Mouse (Mus musculus): ENCODE measurements around the gene Asic1. TPM values are rescaled to one million over a fixed set of nuclear protein-coding genes. Genes with fewer than 3 reads are reported as not detected.

The Asic1 gene
- total RNA-seq, 2 experiments from 2014 or later, result 29.6 to 36.9 TPM

- peak; percentile 58 to 69 for DNase-seq (ENCODE audit: low spot score in 2 of 2)
Measured at GRCm38 (mm10) chr15:99663964-99664599, 6.1 kb upstream of the Asic1 start.

DNA sequence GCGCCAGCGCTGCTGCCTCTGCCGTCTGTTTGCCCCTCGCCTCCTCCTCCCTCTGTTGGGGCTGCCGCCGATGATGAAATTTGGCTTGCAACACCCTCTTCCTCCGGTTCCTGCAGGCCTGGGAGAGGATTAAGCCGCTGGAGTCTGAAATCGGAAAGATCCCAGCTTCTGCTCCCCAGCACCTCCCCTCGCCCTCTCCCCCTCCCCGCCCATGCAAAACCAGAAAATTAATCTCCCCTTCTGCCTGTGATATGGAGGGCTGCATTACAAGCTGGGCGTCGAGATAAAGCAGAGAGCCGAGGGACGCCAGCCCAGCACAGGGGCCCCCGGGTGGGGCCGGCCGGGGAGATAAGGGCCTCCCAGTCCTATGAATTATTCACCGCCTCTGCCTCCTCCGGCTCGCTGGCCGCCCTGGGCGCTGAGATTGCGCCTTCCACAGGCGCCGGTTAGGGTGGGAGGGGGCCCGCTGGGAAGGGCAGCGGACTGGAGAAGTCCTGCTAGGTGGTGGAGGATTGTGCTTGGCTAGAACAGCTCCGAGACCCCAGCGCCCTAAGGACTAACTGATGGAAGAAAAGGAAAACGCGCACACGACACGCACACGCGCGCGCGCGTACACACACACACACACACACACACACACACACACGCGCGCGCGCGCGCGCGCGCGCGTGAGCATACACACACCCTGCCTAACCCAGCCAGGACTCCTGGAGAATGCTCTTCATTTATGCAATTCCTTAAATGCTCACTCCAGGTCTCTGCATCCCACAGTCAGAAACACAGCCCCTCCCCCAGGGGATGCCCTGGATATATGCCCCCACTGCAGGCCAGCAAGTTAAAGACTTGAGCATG, 5.3 kb upstream of the Asic1 start:
- DNase-seq (ENCODE audit: low spot score in 2 of 2), result peak; percentile 73 to 81

DNA sequence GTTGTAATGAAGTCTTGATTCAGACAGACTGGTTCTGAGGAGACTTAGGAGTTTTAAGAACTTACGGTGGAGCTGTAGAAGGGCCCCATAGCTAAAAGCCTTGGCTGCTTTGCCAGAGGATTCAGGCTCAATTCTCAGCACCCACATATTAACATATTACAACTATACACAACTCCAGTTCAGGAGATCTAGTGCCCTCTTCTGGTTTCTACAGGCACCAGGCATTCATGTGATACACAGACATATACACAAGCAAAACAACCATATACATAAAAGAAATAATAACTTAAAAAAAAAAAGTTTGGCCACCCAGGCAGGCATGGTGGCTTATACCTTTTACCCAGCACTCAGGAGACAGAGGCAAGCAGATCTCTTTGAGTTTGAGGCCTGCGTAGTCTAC, 2.6 kb upstream of the Asic1 start:
- DNase-seq (ENCODE audit: low spot score in 2 of 2), result no peak

DNA sequence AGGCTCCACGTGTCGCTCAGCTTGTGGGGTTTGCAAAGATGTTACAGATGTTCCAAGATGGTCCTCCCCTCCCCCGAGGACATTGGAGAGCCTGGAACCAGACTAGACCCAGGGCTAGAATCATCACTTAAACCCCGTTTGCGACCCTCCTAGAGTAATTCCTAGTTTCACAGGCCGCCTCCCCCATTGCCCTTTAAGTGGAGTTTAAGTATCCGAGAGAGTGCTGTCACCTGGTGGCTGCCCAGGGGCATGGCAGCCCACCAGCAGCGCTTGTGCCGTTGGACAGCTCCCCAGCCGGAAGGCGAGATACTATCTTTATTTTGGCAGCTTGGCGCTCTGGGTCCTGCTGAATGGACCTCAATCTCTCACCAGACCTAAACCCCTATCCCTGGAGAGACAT, 1.3 kb upstream of the Asic1 start:
- peak; percentile 61 to 85 for DNase-seq (ENCODE audit: low spot score in 2 of 2)

DNA sequence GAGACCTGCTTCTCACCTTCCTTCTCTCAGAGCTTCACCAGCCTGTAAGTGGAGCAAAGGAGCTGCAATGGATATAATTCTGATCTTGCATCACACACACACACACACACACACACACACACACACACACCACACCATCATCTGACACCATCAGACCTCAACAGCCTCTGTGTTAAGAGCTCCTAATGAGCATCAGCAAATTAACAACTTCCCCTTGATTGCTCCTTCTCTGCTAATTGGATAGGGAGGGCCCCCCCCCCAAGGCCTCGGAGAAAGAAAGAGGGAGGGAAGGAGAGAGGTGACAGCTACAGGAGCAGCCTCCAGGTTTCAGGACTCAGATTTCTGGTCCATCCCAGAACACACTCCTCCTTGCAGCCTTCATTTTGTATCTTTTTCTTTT, 776 bp upstream of the Asic1 start:
- no peak for DNase-seq (ENCODE audit: low spot score in 2 of 2)

DNA sequence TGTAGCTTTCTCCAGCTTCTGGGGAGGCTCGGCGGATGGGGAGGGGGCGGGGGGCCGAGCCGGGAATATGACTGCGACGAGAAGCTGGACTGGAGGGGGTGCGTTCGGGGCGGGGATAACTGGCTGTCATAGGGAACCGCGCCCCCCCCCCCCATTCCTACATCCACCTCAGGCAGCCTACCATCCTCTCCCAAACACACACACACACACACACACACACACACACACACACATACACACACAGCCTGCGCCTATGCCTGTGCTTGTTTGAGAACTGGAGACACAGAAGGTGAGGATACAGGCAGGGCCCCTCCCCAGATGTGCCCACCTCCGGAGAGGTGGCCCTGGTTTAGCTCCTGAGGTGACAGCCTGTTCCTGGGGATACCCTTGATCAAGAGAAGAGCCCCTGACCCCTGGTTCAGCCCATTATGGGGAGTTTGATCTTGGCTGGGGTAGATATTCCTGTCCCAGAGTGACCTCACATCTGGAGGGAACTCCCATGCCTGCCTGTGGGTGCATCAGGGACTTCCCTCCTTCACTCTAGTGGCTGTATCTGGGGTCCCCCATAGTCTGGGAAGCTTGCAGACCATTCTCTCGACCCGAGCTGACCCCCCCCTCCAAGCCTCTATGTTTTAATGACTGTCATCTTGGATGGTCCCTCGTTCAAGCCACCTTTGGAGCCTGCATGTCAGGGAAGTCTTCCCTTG, 949 bp downstream of the Asic1 start:
- no peak for DNase-seq (ENCODE audit: low spot score in 2 of 2)

- no peak for DNase-seq (ENCODE audit: low spot score in 2 of 2)
Measured at GRCm38 (mm10) chr15:99671783-99672182, 1.6 kb downstream of the Asic1 start.

DNA sequence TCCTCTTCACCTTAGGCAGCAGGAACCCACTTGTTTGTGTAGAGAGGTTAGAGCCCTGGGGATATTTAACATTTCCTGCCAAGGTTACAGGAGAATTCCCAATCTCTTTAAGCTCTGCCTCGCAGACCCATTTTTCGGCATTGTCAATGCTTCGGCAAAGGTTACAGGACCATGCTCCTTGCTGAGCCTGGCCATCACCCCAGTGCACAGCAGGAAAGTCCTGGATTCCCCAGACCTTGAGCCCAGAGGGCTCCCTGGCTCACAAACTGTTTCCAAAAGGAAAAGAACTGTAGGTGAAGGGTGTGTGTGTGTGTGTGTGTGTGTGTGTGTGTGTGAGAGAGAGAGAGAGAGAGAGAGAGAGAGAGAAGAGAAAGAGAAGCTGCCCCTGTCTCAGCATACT, 4.7 kb downstream of the Asic1 start:
- DNase-seq (ENCODE audit: low spot score in 2 of 2), result no peak

DNA sequence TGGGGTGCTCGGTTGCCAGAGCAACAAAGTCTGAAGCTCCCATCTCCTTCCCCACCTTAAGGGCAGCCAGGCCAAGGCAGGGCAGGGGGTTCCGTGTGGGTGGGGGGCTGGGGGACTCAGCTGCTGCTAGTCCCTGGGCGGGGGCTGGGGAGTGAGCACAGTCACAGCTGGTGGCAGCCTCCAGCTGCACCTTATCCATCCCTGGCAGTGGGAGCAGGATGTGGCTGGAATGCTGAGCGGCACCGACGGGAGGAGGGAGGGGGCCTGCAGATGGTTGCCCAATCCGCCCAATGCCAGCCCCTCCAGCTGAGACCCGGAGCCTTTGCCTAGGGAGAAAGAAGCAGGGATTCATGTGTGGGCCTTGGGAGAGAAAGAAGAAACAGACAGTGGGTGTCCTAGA, 6.9 kb downstream of the Asic1 start:
- no peak for DNase-seq (ENCODE audit: low spot score in 2 of 2)

DNA sequence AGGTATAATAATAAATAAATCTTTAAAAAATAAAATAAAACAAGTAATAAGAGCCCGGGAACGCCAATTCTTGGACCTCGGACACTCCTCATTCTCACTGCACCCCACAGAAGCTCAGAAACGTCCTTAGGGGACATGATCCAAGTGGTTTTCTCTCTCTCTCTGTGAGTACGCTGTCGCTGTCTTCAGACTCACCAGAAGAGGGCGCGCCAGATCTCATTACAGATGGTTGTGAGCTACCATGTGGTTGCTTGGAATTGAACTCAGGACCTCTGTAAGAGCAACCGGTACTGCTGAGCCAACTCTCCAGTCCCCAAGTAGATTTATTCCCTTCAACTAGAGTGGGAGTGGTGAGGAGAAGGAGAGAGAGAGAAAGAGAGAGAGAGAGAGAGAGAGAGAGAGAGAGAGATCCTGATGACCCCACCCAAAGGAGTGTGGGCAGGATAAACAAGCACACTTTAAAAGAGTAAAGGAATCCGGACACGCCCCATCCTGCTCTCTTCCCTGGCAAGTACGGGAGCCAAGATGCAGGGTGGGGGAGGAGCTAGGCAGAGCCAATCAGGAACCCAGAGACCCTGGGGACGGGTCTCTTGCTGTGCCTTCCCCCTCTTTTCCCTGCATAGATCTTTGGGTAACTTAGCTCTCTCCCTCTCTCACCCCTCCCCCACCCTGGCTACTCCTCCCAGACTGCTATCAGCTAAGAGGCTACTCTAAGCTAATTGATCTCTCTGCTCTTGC, 8.1 kb downstream of the Asic1 start:
- DNase-seq (ENCODE audit: low spot score in 2 of 2), result no peak

GRCm38 (mm10) chr15:99679008-99679407, 8.8 kb downstream of the Asic1 start:
- DNase-seq (ENCODE audit: low spot score in 2 of 2), result no peak

GRCm38 (mm10) chr15:99682880-99683279, 12.7 kb downstream of the Asic1 start:
- DNase-seq (ENCODE audit: low spot score in 2 of 2), result no peak

DNA sequence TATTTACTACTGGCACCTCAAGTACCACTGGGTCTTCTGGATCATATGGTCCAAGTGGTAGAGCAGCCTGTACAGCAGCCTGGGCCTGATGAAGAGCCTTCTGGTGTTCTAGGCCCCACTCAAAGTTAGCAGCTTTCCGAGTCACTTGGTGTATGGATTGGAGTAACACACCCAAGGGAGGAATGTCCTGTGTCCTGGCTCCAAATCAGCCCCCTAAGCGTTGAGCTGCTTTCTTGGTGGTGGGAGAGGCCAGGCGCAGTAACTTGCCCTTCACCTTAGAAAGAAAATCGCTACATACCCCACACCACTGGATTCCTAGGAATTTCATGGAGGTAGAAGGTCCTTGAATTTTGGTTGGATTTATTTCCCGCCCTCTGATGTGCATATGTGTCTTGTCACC, 14.0 kb downstream of the Asic1 start:
- DNase-seq (ENCODE audit: low spot score in 2 of 2), result no peak

- peak in 1 of 2 experiments; percentile 71 for DNase-seq (ENCODE audit: low spot score in 2 of 2)
Measured at GRCm38 (mm10) chr15:99688712-99689111, 18.5 kb downstream of the Asic1 start.

DNA sequence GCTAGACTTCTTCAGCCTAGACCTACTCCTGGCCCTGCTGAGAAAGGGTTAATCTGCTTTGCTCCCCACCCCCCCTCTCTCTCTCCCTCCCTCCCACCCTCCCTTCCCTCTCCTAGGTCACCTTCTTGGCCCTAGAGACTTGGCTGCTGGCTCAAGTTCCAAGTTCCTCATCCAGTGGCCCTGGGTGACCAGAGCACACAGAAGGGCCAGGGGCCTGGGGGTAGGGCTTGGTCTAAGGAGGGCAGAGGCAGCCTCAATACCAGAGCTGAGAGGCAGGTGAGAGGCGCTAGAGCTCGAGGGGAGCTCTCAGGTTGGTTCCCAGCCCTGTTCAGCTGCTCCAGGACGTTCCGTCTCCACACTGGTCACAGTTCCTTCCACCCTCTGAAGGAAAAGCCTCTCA, 20.8 kb downstream of the Asic1 start:
- no peak for DNase-seq (ENCODE audit: low spot score in 2 of 2)

DNA sequence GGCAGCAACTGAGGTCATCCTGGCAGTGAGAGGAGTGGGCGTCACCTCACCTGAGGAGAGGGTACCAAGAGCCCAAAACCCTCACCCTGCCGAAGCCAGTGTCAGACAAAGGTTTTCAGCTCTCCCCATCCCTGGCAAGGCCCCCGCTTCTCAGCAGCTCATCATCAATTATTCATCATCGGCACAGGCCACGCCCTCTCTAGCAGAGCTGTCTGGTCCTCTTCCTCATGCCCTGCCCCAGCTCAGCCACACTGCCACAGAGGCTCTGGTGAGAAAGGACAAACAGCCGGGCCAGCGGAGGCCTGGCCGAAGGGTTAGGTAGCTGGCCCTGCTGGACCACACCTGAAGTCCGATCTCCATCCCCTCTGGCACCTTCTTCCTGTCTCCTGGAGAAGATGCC, 21.8 kb downstream of the Asic1 start:
- DNase-seq (ENCODE audit: low spot score in 2 of 2), result no peak

- no peak for DNase-seq (ENCODE audit: low spot score in 2 of 2)
Measured at GRCm38 (mm10) chr15:99697309-99697708, 27.1 kb downstream of the Asic1 start.

DNA sequence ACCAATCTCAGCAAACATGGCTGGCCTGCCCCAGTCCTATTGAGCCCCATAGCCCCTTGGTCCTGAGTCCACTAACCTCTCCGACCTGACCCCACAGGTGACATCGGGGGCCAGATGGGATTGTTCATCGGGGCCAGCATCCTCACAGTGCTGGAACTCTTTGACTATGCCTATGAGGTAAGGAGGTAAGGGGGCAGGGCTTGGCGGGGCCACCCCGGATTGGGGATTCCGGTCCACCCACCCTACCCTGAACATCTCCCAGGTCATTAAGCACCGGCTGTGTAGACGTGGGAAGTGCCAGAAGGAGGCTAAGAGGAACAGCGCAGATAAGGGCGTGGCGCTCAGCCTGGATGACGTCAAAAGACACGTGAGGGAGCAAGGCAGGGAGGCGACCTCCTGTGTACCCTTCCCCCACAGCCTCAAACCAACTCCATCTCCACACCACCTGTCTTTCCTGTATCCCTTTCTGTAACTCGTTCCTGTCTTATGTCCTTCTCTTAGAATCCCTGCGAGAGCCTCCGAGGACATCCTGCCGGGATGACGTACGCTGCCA, 28.4 kb downstream of the Asic1 start:
- no peak for DNase-seq (ENCODE audit: low spot score in 2 of 2)

DNA sequence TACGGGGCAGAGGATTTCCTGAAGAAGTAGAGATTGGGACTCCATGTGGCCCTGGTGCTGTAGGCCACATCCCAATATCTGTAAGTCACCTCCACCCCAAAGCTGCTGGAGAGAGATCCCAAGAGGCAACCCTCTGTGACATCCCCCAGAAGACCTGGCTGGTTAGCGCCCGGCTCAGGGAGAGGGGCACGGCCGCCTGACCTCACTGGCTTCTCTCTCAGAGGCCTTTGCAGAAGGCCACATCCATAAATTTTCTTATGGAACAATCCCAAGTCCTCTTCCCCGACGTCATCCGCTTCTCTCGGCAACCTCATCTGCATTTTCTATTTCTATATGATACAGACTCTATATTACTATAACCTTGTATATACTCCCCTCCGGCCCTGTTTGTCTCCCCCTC, 29.5 kb downstream of the Asic1 start:
- DNase-seq (ENCODE audit: low spot score in 2 of 2), result no peak

- DNase-seq (ENCODE audit: low spot score in 2 of 2), result no peak
Measured at GRCm38 (mm10) chr15:99700219-99701106, 30.3 kb downstream of the Asic1 start.
